Mouse (Mus musculus): ENCODE measurements around the gene Nectin4. TPM values are rescaled to one million over a fixed set of nuclear protein-coding genes. Genes with fewer than 3 reads are reported as not detected.

Nectin4 gene
- total and polyA plus RNA-seq, 2 experiments = 0.09 to 0.16 TPM

DNA sequence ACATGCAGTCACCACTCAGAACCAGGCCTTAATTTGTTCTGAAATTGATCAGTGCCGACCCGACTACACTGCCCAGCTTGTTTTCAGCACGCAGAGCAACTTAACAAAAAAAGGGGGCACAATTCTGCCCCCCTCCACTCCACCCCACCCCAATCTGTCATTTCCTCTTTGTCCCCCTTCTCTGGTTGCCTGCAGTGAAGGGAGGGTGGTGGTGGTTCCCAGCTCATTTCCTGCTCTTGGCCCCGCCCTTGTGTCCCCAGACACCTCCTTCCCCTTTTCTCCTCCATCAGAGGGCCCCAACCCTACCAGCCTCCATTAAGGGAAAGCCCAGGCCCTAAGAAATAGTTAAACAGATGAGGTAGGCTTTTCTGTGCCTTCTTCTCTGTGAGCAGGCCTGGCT lies 20.2 kb downstream of the Nectin4 start:
- DNase-seq (ENCODE audit: extremely low read depth, low read depth, low spot score) = peak; percentile 30
- Histone ChIP-seq H3K4me3 (ENCODE audit: insufficient read depth, low read depth, low read length) (no peak overlapping the region), H3K4me1 (ENCODE audit: control insufficient read depth, insufficient read depth, low read length) (no peaks in the 10 kb centered on the region), H3K27me3 (ENCODE audit: control insufficient read depth, insufficient read depth, low read length) (no peaks in the 10 kb centered on the region), H3K36me3 (ENCODE audit: control insufficient read depth, insufficient read depth, low read length) (no peaks in the 10 kb centered on the region), H3K27ac (replicated peaks; ENCODE audit: insufficient read depth, low read depth, low read length) (peak overlapping the region; percentile 35; the same call in 1 of the 2 replicates), H3K79me2 (ENCODE audit: control insufficient read depth, insufficient read depth, low read length) (no peaks in the 10 kb centered on the region), H3K9ac (ENCODE audit: low read depth, low read length) (no peak overlapping the region; the same call in 1 of the 2 replicates)
- no peak for TF ChIP-seq POLR2A (IDR thresholded peaks at IDR 0.05; ENCODE audit: extremely low read depth, insufficient read depth, low read length)
- no peak for TF ChIP-seq CTCF (IDR thresholded peaks at IDR 0.05; ENCODE audit: low read depth, low read length)
- WGBS = 78% methylated on average over 4 of the region's 4 CpGs

- 81% methylated on average over 4 of the region's 4 CpGs for WGBS
- Histone ChIP-seq H3K4me1 (ENCODE audit: control insufficient read depth, insufficient read depth, low read length) (no peaks in the 10 kb centered on the region), H3K9ac (ENCODE audit: low read depth, low read length) (no peak overlapping the region), H3K4me3 (ENCODE audit: insufficient read depth, low read depth, low read length) (no peak overlapping the region), H3K27ac (replicated peaks; ENCODE audit: insufficient read depth, low read depth, low read length) (no peak overlapping the region), H3K79me2 (ENCODE audit: control insufficient read depth, insufficient read depth, low read length) (no peaks in the 10 kb centered on the region), H3K27me3 (ENCODE audit: control insufficient read depth, insufficient read depth, low read length) (no peaks in the 10 kb centered on the region), H3K36me3 (ENCODE audit: control insufficient read depth, insufficient read depth, low read length) (no peaks in the 10 kb centered on the region)
- TF ChIP-seq POLR2A (IDR thresholded peaks at IDR 0.05; ENCODE audit: extremely low read depth, insufficient read depth, low read length) (no peak), CTCF (IDR thresholded peaks at IDR 0.05; ENCODE audit: low read depth, low read length) (no peak)
- no peak for DNase-seq (ENCODE audit: extremely low read depth, low read depth, low spot score)
Measured at GRCm38 (mm10) chr1:171401821-171402220, 31.9 kb downstream of the Nectin4 start.

- Histone ChIP-seq H3K79me2 (ENCODE audit: control insufficient read depth, insufficient read depth, low read length) (no peaks in the 10 kb centered on the region), H3K36me3 (ENCODE audit: control insufficient read depth, insufficient read depth, low read length) (no peaks in the 10 kb centered on the region), H3K27ac (replicated peaks; ENCODE audit: insufficient read depth, low read depth, low read length) (no peak overlapping the region), H3K27me3 (ENCODE audit: control insufficient read depth, insufficient read depth, low read length) (no peaks in the 10 kb centered on the region), H3K9ac (ENCODE audit: low read depth, low read length) (no peak overlapping the region), H3K4me3 (ENCODE audit: insufficient read depth, low read depth, low read length) (no peak overlapping the region), H3K4me1 (ENCODE audit: control insufficient read depth, insufficient read depth, low read length) (no peaks in the 10 kb centered on the region)
- no peak for TF ChIP-seq POLR2A (IDR thresholded peaks at IDR 0.05; ENCODE audit: extremely low read depth, insufficient read depth, low read length)
- TF ChIP-seq CTCF (IDR thresholded peaks at IDR 0.05; ENCODE audit: low read depth, low read length) = no peak
- 87% methylated on average over 9 of the region's 9 CpGs for WGBS
- no peak for DNase-seq (ENCODE audit: extremely low read depth, low read depth, low spot score)
Measured at GRCm38 (mm10) chr1:171402991-171403390, 33.1 kb downstream of the Nectin4 start.

DNA sequence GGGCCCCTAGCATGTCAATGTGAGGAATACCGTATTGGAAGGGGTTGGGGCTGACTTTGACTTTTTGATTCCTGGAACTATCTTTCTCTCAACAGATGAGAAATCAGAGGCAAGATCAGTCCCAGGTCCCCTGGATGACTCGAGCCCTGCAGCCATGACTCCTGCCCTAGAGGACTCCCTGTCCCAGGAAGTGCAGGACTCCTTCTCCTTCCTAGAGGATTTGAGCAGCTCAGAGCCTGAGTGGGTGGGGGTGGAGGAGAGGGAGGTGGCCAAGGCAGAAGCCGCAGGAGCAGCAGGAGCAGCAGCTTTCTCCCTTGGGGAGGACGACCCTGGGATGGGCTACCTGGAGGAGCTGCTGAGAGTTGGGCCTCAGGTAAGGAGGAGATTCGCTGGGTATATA lies 37.4 kb downstream of the Nectin4 start:
- H3K36me3 ChIP-seq (ENCODE audit: control insufficient read depth, insufficient read depth, low read length) = no peaks in the 10 kb centered on the region

DNA sequence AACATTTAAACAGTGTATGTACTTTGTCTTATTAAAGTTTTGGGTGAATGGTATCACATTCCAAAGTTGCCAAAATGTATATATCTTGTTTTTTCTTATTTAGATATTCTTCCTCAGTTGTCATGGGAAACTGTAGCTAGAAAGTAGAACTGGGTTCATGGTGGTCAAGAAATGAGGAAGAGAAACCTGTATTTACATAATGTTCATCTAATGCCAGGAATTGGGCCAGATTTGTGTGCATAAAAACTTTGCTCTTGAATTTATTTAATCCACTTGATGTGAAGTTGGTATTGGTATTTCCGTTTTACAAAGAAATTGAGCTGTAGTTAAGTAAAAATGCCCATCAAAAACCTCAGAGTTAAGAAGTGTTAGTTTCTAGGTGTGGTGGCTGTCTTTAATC lies 40.3 kb downstream of the Nectin4 start:
- TF ChIP-seq CTCF (IDR thresholded peaks at IDR 0.05; ENCODE audit: low read depth, low read length) = no peak
- TF ChIP-seq POLR2A (IDR thresholded peaks at IDR 0.05; ENCODE audit: extremely low read depth, insufficient read depth, low read length) = no peak
- H3K36me3 ChIP-seq (ENCODE audit: control insufficient read depth, insufficient read depth, low read length) = peaks cover under 1% of the 10 kb centered on the region
- WGBS = 83% methylated on average over 1 of the region's 1 CpGs
- peaks cover 12% of the 10 kb centered on the region for H3K4me1 ChIP-seq (ENCODE audit: control insufficient read depth, insufficient read depth, low read length)
- H3K9ac ChIP-seq (ENCODE audit: low read depth, low read length) = no peak overlapping the region
- H3K79me2 ChIP-seq (ENCODE audit: control insufficient read depth, insufficient read depth, low read length) = peaks cover 27% of the 10 kb centered on the region
- H3K27me3 ChIP-seq (ENCODE audit: control insufficient read depth, insufficient read depth, low read length) = no peaks in the 10 kb centered on the region
- peak; percentile 31 for DNase-seq (ENCODE audit: extremely low read depth, low read depth, low spot score)
- no peak overlapping the region for H3K27ac ChIP-seq (replicated peaks; ENCODE audit: insufficient read depth, low read depth, low read length)
- no peak overlapping the region for H3K4me3 ChIP-seq (ENCODE audit: insufficient read depth, low read depth, low read length)

More for the DNA sequence above, 37.4 kb downstream of the Nectin4 start:
- TF ChIP-seq POLR2A (IDR thresholded peaks at IDR 0.05; ENCODE audit: extremely low read depth, insufficient read depth, low read length) (no peak), CTCF (IDR thresholded peaks at IDR 0.05; ENCODE audit: low read depth, low read length) (no peak)
- Histone ChIP-seq H3K9ac (ENCODE audit: low read depth, low read length) (no peak overlapping the region), H3K79me2 (ENCODE audit: control insufficient read depth, insufficient read depth, low read length) (peaks cover 5% of the 10 kb centered on the region; the same call in 1 of the 2 replicates), H3K27ac (replicated peaks; ENCODE audit: insufficient read depth, low read depth, low read length) (no peak overlapping the region), H3K27me3 (ENCODE audit: control insufficient read depth, insufficient read depth, low read length) (no peaks in the 10 kb centered on the region), H3K4me1 (ENCODE audit: control insufficient read depth, insufficient read depth, low read length) (no peaks in the 10 kb centered on the region), H3K4me3 (ENCODE audit: insufficient read depth, low read depth, low read length) (no peak overlapping the region)
- 83% methylated on average over 5 of the region's 5 CpGs for WGBS
- DNase-seq (ENCODE audit: extremely low read depth, low read depth, low spot score) = no peak

DNA sequence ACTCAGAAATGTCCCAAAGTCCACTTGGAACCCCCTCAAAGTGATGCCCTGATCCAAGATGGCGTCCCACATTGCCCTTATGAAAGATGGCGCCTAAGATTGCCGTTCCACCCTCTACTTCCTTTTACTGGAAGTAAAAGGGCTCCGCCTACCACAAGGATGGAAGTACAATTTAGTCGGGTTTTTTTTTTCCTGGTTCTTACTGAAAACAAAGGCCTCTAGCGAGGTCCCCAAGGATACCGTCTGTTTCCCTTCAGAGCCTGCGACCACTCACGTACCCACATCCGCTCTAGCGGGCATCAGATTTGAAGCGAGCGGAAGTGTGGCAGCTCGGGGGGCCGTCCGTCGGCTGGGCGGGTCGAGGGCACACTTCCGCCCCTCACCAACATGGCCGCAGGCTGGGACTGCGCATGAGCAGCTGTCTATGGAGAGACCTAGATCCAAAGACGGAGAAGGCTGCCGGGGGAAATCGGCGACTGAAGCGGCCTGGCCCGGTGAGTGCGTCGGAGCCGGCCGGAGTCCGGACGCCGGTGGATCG lies 41.1 kb downstream of the Nectin4 start, which contains the start of gene Usf1:
TSS of gene Usf1 (plus strand) at position 367 of the 538 bp plus-strand sequence.
- DNase-seq (ENCODE audit: extremely low read depth, low read depth, low spot score) = peak; percentile 86
- Histone ChIP-seq H3K36me3 (ENCODE audit: control insufficient read depth, insufficient read depth, low read length) (peaks cover 3% of the 10 kb centered on the region), H3K4me1 (ENCODE audit: control insufficient read depth, insufficient read depth, low read length) (peaks cover 12% of the 10 kb centered on the region), H3K4me3 (ENCODE audit: insufficient read depth, low read depth, low read length) (peak within 1 kb of the TSS; percentile 86), H3K9ac (ENCODE audit: low read depth, low read length) (peak within 1 kb of the TSS; percentile 88), H3K27ac (replicated peaks; ENCODE audit: insufficient read depth, low read depth, low read length) (peak within 1 kb of the TSS; percentile 89), H3K27me3 (ENCODE audit: control insufficient read depth, insufficient read depth, low read length) (no peaks in the 10 kb centered on the region), H3K79me2 (ENCODE audit: control insufficient read depth, insufficient read depth, low read length) (peaks cover 29% of the 10 kb centered on the region)
- TF ChIP-seq POLR2A (IDR thresholded peaks at IDR 0.05; ENCODE audit: extremely low read depth, insufficient read depth, low read length) (peak; percentile 64), CTCF (IDR thresholded peaks at IDR 0.05; ENCODE audit: low read depth, low read length) (no peak)
- WGBS = under 1% methylated on average over 36 of the region's 36 CpGs
